Mouse (Mus musculus) neural tube, embryonic 14.5 days (tissue): ENCODE data around the gene Jdp2. TPM values are rescaled to one million over a fixed set of nuclear protein-coding genes. Genes with fewer than 3 reads are reported as not detected.

Experiments
- ATAC-seq: fragments of 200-750 bp; cut with Nextera tagmentation; 2 replicates; pipeline ENCODE4 v1.8.0; 2017; ENCODE audit warnings: low read depth, mild to moderate bottlenecking, moderate TSS enrichment, moderate library complexity
- H3K27ac ChIP-seq: fragments of 300-500 bp; sonication (generic); 2 replicates; pipeline ENCODE4 v1.5.1; 2014; ENCODE audit warnings: low read depth, mild to moderate bottlenecking, control low read depth, low read length, moderate library complexity, mixed read lengths
- H3K27me3 ChIP-seq: fragments of 300-500 bp; sonication (generic); 2 replicates; pipeline ENCODE4 v1.6.1; 2014; ENCODE audit warnings: low read length; ENCODE audit not compliant: control insufficient read depth, insufficient read depth
- H3K36me3 ChIP-seq: fragments of 300-500 bp; sonication (generic); 2 replicates; pipeline ENCODE4 v1.6.1; 2014; ENCODE audit warnings: low read length, mixed read lengths; ENCODE audit not compliant: control insufficient read depth, insufficient read depth
- H3K4me1 ChIP-seq: fragments of 300-500 bp; sonication (generic); 2 replicates; pipeline ENCODE4 v1.6.1; 2014; ENCODE audit warnings: low read length; ENCODE audit not compliant: control insufficient read depth, insufficient read depth
- H3K4me2 ChIP-seq: fragments of 300-500 bp; sonication (generic); 2 replicates; pipeline ENCODE4 v1.6.1; 2014; ENCODE audit warnings: mild to moderate bottlenecking, low read depth, low read length, control low read depth
- H3K4me3 ChIP-seq: fragments of 300-500 bp; sonication (generic); 2 replicates; pipeline ENCODE4 v1.5.1; 2014; ENCODE audit warnings: low read depth, low read length, control low read depth, mixed read lengths
- H3K9ac ChIP-seq: fragments of 300-500 bp; sonication (generic); replicated peaks from 2 replicates; pipeline ENCODE4 v1.6.1; 2014; ENCODE audit warnings: low read depth, mild to moderate bottlenecking, control low read depth, low read length, mixed read lengths
- H3K9me3 ChIP-seq: fragments of 300-500 bp; sonication (generic); 2 replicates; pipeline ENCODE4 v1.6.1; 2016; ENCODE audit warnings: low read length; ENCODE audit not compliant: control insufficient read depth
- WGBS: fragments of 180-500 bp; shearing (Covaris S2); extraction: QIAGEN DNeasy Blood & Tissue Kit; methylation state at CpG from one replicate; pipeline ENCODE4 v1.1.7; 2014; 5-methylcytosine and 5-hydroxymethylcytosine counted together
- polyA plus RNA-seq: library from polyadenylated mRNA; unstranded; fragments of >200 nt; fragmentation: Nextera tagmentation; extraction: Ambion mirVana; gene quantifications from 2 replicates; pipeline ENCODE4 v1.2.1, GENCODE M21; 2014

The Jdp2 gene
- polyA plus RNA-seq, 1 experiment from 2014 or later, result 2.9 TPM

- Histone ChIP-seq H3K36me3 (no peaks in the 10 kb centered on the region), H3K4me3 (no peak overlapping the region), H3K27me3 (no peaks in the 10 kb centered on the region), H3K4me1 (no peaks in the 10 kb centered on the region), H3K4me2 (no peak overlapping the region), H3K9me3 (no peaks in the 10 kb centered on the region), H3K27ac (no peak overlapping the region), H3K9ac (no peak overlapping the region)
- WGBS, result 89% methylated on average over 16 of the region's 16 CpGs
- ATAC-seq, result no peak
These were observed 85.8 kb downstream of the Jdp2 start for GRCm38 (mm10) chr12:85684411-85685275.

GRCm38 (mm10) chr12:85686466-85687216, 87.8 kb downstream of the Jdp2 start, which contains the start of gene Batf:
Gene Batf (plus strand): TSS chr12:85686669.
- 52% methylated on average over 22 of the region's 22 CpGs for WGBS
- no peak for ATAC-seq
- no peaks in the 10 kb centered on the region for H3K36me3 ChIP-seq
- H3K4me3 ChIP-seq, result no peak within 1 kb of the TSS
- no peak within 1 kb of the TSS for H3K4me2 ChIP-seq
- no peak within 1 kb of the TSS for H3K9ac ChIP-seq
- H3K27ac ChIP-seq, result no peak within 1 kb of the TSS
- H3K27me3 ChIP-seq, result no peaks in the 10 kb centered on the region
- no peaks in the 10 kb centered on the region for H3K4me1 ChIP-seq
- H3K9me3 ChIP-seq, result no peaks in the 10 kb centered on the region

GRCm38 (mm10) chr12:85687217-85687533, 88.3 kb downstream of the Jdp2 start:
- no peak for ATAC-seq

GRCm38 (mm10) chr12:85687846-85688245, 89.0 kb downstream of the Jdp2 start:
- H3K9me3 ChIP-seq, result no peaks in the 10 kb centered on the region

More at GRCm38 (mm10) chr12:85687217-85687533, 88.3 kb downstream of the Jdp2 start:
- no peaks in the 10 kb centered on the region for H3K27me3 ChIP-seq
- H3K9ac ChIP-seq, result no peak overlapping the region
- 82% methylated on average over 7 of the region's 7 CpGs for WGBS
- H3K36me3 ChIP-seq, result no peaks in the 10 kb centered on the region
- no peak overlapping the region for H3K4me2 ChIP-seq
- no peaks in the 10 kb centered on the region for H3K4me1 ChIP-seq
- H3K9me3 ChIP-seq, result no peaks in the 10 kb centered on the region
- no peak overlapping the region for H3K27ac ChIP-seq
- H3K4me3 ChIP-seq, result no peak overlapping the region

More at GRCm38 (mm10) chr12:85687846-85688245, 89.0 kb downstream of the Jdp2 start:
- Histone ChIP-seq H3K4me3 (no peak overlapping the region), H3K4me2 (no peak overlapping the region), H3K36me3 (no peaks in the 10 kb centered on the region), H3K27me3 (no peaks in the 10 kb centered on the region), H3K9ac (no peak overlapping the region), H3K27ac (no peak overlapping the region), H3K4me1 (no peaks in the 10 kb centered on the region)
- 70% methylated on average over 6 of the region's 6 CpGs for WGBS
- ATAC-seq, result no peak

Other genes with a start within 250 kb of the Jdp2 start
- gene Tmed10, start 224.2 kb upstream of the Jdp2 start, polyA plus RNA-seq, result 209 and 238 TPM in 2 replicates
- 2.8 and 4.0 TPM in 2 replicates for gene Fos, start 125.1 kb upstream of the Jdp2 start, polyA plus RNA-seq
- 0.36 and 0.39 TPM in 2 replicates for gene Batf, start 87.6 kb downstream of the Jdp2 start, polyA plus RNA-seq
- gene Flvcr2, start 147.5 kb downstream of the Jdp2 start, polyA plus RNA-seq, result 3.3 and 5.8 TPM in 2 replicates
- 88.1 and 104 TPM in 2 replicates for gene Erg28, start 225.5 kb downstream of the Jdp2 start, polyA plus RNA-seq
- gene Ttll5, start 225.6 kb downstream of the Jdp2 start, polyA plus RNA-seq, result 16.8 and 18.0 TPM in 2 replicates